Mouse (Mus musculus) cerebellum, postnatal 10 days (tissue): ENCODE results near the gene Aida.
"Not testable (repeated sequence)": the region's sequence is repeated elsewhere in the genome, so short reads cannot be mapped to it uniquely, and the experiment has no call there.

Experiments
- DNase-seq, 2 experiments: peaks; one replicate each; pipeline ENCODE4 v3.0.0; 2021; ENCODE audit warnings: mixed read lengths in 2 of 2

Aida gene

DNA sequence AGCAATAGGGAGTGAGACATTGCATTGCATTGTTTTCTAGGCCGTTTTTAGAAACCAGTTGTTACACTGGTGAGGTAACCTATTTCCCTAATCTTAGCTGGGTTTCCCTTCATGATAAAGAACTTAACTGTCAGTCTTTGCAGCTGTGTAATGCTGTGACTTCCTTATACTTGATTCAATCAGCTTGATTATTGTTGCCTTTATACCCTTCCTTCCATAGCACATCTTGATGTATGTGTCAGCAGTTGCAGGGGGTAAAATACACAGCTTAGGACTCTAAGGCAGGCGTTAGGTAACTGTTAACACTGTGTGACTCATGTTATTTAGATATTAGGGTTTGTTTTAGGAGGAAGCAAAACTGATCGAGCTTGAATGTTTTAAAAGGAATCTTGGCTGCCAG lies 24.3 kb downstream of the Aida start:
- no peak for DNase-seq

DNA sequence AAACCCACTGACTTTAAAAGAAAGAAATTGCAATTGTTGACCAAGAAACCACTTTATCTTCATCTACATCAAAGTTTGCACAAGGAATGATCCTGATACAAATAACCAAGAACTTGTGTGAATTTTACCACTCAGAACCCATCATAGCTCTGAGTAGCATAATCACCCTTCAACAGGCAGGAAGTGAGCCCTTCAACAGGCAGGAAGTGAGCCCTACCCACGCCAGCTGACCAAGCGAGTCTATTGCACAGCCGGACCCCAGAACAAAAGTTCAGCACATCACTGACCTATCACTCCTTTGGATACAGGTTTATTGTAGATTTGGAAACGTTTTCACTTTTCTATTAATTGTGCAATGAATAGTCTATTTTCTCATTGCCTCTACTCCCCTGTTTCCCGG lies 26.1 kb downstream of the Aida start:
- not testable (repeated sequence) for DNase-seq

DNA sequence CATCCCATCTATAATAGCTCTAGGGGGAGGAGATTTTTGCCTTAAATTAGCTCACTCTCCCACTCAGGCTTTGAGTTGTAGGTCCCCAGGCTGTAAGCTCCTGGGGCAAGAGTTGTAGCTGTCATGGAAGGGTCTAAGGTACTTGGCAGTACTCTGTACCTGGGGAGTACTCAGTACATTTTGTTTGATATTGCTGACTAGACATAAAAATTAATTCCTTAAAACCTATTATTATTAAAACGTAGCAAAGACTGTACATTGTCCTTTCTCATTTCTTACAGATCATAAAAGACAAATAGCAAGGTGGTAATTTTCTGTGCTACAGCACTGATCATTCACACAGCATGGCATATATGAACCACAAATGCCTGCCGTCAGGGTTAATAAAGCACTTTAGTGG lies 27.5 kb downstream of the Aida start:
- DNase-seq = no peak

DNA sequence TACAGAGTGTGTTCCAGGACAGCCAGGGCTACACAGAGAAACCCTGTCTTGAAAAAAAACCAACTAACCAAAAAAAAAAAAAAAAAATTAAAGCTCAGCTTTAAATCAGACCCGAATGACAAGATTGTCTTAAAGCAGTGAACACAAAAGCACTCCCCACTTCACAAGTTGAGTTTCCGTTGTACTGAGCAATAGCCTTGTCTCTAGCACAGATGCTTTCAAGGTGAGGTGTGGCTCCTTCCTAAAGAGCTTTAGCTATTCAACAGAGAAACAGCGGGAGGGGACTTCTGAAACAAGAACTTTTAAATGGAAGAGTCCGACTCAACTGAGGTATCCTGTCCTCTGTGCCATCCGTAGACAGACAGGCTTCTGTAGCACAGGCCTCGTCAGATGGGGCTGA lies 28.0 kb downstream of the Aida start:
- DNase-seq = no peak

DNA sequence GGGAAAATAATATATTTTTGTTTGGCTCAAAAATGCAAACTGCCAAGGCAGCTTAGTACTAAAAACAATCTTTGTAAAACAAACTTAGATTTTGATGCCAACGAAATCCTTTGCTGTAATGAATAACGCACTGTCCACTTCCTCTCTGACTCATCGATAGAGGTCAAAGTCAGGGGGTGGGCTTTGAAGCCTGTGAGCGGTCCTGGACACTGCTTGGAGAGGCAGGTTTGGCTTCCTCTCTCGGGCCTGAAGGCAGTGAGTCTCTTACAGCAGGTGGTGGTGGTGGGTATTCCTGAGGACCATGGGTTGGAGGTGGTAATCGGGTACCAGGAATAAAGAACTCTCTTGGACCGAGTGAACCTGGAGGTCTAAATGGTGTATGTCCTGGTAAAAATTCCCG lies 30.8 kb downstream of the Aida start:
- no peak for DNase-seq

DNA sequence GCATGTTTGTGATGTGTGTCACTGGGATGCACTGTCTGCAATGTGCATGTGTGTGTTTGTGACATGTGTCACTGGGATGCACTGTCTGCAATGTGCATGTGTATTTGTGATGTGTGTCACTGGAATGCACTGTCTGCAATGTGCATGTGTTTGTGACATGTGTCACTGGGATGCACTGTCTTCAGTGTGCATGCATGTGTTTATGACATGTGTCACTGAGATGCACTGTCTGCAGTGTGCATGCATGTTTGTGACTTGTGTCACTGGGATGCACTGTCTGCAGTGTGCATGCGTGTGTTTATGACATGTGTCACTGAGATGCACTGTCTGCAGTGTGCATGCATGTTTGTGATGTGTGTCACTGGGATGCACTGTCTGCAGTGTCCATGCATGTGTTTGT lies 46.5 kb downstream of the Aida start:
- DNase-seq = not testable (repeated sequence)

DNA sequence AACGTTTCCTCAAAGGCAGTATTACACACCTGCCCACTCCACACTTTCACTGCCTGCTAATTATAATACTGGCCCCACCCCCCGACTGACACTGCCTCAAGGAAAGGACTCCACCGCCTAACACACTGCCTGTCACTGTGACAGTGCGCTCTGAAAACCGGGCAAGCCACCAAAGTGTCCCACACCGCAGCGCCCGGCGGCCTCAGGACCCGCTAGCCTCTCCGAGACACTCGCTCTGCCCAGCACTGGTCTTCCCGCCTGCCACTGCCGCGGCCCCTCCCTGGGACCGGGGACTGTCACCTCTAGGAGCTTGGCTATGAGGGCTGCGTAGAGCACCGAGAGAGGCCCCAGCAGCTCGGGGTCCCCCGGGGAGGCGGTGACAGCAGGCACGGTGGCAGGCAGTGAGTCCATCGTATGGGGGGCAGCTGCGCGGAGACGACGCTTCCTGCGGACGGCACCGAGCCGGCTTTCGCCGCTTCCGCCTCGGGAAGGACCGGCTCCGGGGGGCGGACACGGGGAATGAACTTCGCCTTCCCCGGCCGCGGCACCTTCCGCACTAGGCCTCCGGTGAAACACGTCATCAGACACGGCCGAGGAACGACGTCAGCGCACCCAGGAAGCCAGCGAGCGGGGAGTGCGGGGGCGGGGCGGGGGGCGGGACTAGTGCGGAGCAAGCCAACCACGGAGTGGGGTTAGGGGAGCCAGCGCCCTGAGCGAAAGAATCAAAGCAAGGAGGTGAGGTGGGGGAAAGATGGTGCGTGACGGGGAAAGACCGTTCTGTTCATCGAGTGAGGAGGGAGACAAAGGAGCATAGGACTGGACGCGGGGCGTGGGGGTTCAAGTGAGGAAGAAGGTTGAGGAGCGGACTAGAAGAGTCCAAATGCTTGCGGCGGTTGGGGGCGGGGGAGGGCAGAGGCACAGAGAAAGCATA lies 48.8 kb downstream of the Aida start:
- peak; percentile 93 to 94 for DNase-seq

DNA sequence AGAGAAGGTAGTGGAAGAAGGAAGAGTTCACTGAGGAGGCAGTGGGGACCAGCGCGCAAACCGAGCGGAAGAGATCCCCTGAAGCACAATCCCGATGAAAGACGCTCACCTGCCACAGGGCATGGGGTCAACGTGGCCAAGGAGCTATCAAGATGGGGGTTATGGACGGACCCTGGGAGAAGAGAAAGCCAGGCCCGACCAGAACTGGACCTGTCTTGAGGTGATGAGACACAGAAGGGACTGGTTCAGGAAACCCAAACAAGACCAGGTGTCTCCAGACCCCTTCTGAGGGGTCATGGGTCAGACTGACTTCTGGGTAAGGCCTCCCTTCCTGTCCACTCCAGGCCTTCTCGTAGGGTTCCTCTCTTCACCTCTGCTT lies 49.4 kb downstream of the Aida start:
- no peak for DNase-seq

DNA sequence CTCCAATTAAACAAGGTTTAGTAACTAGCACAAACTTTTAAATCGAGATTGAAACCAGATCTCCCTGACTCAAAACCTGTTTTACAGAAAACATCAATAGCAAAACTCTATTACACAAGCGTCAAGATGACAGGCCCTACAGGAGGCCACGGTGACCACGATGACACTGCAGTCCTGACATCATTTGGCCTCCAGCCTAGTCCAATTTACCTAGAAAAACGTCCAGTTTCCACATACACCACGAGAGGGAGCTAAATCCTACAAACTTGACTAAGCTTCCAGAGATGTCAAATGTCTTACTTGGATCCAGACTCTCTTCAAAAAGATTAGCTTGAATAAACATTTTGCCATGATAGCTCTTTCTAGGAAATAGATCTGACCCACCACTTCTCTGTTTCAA lies 53.5 kb downstream of the Aida start:
- peak; percentile 85 to 92 for DNase-seq

DNA sequence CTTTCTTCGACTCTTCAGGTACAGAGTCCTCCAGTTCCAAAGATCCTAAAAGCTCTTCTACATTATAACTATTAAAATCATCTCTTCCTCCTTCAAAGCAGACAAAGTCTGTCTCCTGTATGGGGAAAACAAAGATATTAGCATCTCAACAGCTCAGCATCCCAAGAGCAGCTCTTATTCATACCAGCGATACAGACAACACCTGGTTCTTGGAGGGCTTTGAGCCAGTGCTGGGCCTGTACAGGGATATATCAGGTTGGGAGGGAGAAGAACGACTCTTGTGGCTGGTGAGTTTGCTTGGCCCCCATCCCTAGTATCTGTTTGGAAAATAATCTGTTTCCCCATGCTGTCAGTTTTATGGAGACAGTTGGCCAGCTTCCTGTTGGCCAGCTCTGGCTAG lies 62.5 kb downstream of the Aida start:
- DNase-seq = no peak

DNA sequence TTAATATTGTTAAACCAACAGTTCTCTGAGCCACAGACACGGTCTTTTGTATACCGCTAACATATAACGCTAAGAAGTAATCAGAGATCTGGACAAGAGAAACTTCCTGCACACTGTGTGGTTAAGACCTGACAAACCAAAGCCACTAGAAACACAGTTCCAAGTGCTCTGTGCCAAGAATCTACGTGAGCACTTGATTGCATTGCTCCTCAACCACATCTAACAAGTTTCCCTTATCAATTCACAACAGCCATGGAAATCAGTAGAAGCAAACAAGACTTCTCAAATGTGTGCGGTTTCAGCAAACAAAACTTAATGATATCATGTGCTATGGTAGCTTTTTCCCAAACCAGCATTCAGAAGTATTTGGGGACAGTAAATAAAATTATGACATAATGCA lies 65.9 kb downstream of the Aida start:
- DNase-seq = no peak

DNA sequence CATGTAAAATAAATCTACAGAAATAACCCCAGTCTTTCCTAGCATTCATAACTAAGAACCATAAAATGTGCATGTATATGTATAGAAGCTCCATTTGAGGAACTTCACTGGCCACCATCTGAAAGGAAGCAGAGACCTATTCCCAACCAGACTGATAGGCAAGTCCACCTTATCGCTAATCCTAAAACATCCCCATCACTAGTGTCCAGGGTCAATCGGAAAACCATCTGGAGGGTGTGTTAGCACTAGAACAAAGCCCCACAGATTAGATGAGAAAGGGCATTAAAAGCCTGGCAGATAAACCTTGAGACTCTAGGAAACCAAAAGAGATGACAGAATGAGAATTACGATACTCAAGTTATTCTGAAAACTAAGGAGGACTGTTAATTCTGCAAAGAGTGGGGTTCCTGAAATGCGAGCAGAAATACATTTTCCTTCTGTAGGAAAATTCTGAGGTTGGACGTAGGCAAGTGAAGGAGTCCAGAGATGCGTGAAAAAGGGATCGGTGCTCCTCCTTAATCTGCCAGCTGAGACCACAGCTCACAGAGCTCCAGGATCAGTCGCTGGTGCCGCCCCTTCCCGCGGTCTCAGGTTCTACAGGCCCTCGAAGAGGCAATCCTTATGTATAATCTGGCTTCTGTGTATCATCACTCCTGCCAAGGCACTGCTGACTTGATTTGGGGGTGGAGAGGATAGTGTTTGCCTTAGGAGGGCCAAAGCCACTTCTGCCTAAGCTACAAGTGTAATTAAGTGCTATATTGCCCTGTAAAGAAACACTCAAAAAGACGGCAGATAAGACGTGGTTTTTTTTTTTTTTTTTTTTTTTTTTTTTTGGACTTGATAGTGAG lies 66.6 kb downstream of the Aida start:
- no peak for DNase-seq

DNA sequence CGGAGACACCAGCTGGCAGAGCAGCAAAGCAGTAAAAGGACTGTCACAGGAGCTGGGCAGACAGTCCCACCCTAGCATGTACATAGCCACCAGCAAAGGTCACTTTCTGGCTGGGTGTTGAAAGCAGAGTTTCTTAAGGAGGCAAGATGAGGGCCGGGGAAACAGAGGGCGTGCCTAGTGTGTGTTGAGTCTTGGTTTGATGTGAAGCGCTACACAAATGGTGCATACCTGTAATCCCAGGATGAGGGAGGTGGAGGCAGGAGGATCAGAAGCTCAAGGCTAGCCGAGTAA lies 67.1 kb downstream of the Aida start:
- DNase-seq = no peak

DNA sequence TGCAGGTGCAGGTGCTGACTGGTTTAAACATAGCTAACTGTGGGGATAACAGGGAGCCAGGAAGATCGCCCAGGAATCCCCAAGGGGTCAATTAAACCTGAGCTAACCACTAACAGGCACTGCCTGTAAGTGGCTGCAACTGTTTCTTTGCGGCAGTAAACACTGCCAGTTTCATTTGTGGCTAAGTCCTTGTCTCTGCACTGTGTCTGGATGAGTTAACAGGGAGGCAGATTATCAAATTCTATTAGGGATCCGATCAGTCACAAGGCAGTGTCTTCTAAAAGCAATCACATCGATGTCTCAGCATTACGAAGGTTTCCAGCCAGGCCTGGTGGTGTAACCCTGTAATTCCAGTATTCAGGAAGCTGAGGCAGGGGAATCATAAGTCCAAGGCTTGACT lies 70.0 kb downstream of the Aida start:
- DNase-seq = no peak

DNA sequence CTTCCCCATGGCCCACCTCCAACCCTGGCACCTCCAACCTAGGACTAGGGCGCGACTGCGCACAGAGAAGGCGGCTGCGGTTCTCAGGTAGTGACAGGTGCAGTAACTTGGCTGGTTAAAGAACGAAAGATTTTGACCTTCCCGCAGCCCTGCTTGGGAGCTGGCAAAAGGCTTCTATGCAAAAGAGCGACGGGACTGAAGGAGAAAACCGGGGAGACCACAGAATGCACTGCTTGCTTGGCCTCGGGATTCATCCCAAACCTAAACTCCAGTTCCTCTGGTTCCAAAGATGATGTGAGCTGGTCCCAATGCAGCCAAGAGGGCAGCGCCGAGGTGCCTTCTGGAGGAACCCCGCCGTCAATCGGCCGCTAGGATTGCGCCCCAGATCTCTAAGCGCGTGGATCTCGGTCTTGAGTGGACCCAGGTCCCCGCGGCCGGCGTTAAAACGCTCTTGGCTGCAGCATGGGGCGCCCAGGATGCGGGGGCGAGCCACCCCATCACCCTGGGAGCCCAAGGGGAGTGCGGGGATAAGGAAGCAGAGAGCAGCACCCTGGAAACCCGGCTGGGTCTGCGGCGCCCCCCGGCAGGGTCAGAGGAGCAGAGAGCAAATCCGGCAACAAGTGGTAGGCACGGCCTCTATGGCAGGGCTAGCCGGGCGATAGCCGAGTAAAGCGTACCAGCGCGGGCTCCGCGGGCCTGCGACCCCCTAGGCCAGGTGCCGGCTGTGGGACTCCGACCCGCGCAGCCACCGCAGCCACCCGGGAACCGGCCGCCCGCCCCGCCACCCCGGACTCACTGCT lies 72.4 kb downstream of the Aida start:
- DNase-seq = peak; percentile 57 to 58

DNA sequence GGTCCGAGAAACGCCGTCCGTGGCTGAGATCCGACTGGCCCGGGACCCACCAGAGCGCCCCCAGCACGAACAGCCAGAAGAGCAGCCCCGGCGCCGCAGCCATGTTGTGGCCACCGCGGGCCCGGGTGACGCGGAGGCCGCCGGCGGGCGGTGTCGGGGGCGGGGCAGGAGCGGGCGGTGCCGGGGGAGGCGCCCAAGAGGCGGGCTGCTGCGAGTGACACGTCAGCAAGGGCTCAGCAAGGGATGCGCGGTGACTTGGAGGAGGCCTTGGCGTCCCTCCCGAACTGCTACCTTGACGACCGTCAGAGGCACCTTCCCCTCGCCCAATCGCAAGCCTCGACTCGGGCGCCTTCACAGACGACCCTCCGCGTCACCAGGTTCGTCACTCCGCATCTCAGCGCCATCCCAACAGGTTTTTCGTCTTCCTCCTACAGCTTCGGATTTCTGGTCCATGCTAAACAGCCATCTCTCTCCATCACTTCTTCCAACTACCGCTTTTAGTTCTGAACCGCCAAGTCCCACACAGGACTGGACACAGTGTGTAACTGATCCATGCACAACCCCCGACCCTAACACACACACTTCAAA lies 73.1 kb downstream of the Aida start, which contains the start of gene Mia3:
Gene Mia3 (minus strand): TSS at position 127 of the 588 bp plus-strand sequence.
- peak; percentile 99 for DNase-seq

DNA sequence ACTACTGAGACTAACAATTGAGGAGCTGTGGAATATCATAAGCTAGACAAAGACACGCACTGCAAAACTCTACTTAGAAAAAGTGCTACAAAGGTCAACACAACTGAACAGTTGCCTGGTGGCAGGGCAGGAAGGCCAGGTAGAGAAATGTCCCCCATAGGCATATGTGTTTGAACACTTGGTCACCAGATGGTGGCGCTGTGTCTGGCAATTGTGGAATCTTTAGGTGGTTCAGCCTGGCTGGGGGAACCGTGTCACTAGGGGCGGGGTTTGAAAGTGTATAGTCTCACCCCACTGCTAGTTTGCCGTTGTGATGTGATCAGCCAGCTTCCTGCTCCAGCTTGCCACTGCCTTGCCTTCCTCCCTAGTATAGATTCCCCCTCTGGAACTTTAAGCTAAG lies 78.3 kb downstream of the Aida start:
- DNase-seq = no peak
